Mouse (Mus musculus): ENCODE measurements around the gene Bpnt1. TPM values are rescaled to one million over a fixed set of nuclear protein-coding genes. Genes with fewer than 3 reads are reported as not detected.
"Not testable (repeated sequence)": the region's sequence is repeated elsewhere in the genome, so short reads cannot be mapped to it uniquely, and the experiment has no call there.

Bpnt1 gene
- 10 to 100 TPM; 73.6 to 79.0 TPM for total RNA-seq (2021)
- long read RNA-seq, transcript Bpnt1-205 (10 exons, 1,226 nt), result major isoform, 25 of 55 reads
- long read RNA-seq, transcript Bpnt1-201 (9 exons, 2,200 nt), result minor isoform, 18 of 55 reads
- long read RNA-seq, partial matches to known transcripts, result 2 of 55 reads
- long read RNA-seq, other reads (novel, unspliced or antisense), result 8 of 55 reads

- peak; percentile 85 to 91 for DNase-seq (ENCODE audit: low spot score in 2 of 2)
Observed at GRCm38 (mm10) chr1:185331983-185332430, at the start of gene Bpnt1. Gene Bpnt1, plus strand, starts transcription at chr1:185332149.

DNA sequence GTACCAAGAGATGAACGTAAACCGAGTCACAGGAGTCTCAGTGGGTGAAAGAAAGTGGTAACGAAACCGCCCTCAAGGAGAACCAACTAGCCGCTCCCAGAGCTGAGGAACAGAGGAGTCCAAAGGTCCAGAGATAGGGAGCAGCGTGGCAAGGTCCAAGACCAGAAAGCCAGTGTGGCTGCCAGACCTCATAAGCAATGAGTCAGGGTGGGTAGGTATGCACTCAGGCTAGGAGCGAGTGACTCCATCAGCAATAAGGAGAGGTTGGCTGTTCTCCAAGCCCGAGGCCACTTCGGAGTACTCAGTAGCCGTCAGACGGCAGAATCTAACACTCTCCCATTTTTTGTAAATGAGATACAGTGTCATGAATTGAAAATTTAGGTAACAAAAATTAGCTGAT is 49.1 kb upstream of the Bpnt1 start:
- DNase-seq (ENCODE audit: low spot score in 2 of 2), result no peak

DNA sequence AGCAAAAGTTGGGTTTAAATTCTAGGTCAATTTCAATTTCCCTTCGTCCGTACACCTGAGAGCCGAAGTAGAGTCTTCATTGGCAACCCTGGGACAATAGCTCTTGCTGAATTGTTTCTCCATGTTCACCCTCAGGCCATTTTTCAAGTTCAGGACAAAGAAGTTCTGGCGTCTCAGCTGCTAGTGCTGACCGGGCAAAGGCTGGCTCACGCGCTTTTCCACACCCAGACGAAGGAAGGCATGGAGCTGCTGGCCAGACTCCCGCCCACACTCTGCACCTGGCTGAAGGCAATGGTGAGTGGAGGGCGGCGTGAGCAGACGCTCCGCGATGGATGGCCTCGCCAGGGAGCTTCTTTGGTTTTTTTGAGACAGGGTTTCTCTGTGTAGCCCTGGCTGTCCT is 48.7 kb upstream of the Bpnt1 start:
- DNase-seq (ENCODE audit: low spot score in 2 of 2), result no peak

GRCm38 (mm10) chr1:185284740-185285139 is 47.2 kb upstream of the Bpnt1 start:
- DNase-seq (ENCODE audit: low spot score in 2 of 2), result peak in 1 of 2 experiments; percentile 71

DNA sequence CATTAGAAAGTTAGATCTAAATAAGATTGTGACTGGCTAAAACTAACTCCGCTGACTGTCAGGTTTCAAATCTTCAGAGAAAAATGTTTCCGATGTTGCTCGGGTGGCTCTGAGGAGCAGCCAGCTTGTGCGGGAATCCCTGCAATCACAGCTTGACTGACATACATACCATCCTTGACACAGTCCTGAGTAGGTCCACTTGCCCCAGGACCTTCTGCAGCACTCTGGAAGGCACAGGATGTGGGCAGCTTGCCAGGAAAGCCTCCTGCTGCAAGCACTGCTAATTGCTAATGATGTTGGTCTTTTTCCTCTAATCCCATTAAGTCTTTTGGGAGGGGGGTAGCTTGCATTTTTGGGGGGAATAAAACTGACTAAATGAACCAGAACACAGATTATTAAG is 46.8 kb upstream of the Bpnt1 start:
- peak in 1 of 2 experiments; percentile 38 for DNase-seq (ENCODE audit: low spot score in 2 of 2)

DNA sequence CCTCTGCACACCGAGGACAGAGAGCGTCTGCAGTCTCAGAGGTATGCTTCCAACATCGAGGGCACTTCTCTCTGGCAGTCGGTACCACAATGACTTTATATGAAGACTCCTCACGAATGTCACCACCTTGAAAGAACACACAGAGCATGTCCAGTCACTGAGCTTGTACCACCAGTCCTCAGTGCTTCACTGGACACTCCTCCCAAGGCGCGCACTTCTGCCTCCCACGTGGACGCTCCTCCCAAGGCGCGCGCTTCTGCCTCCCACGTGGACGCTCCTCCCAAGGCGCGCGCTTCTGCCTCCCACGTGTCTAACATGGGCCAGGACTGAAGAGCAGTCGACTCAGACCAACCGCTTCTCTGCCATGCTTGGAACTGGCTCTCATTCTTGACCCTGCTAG is 44.9 kb upstream of the Bpnt1 start:
- no peak for DNase-seq (ENCODE audit: low spot score in 2 of 2)

DNA sequence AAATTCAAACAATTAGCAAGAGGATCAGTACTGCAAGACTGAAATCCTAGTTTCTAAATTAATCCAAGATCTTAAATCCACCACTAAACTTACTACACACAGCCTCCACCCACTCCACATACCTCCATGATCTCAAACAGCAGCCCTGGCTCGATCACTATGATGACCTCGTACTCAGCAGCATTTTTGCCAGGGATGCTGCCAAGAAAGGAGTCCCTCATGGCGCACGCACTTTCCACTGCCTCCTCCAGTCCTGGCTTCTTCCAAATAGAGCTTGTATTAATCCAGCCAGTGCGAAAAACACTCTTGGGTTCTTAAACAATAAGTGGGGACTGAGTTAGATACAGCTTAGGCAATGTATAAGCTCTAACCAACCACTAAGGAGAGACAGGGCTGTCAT is 42.7 kb upstream of the Bpnt1 start:
- no peak for DNase-seq (ENCODE audit: low spot score in 2 of 2)

- no peak for DNase-seq (ENCODE audit: low spot score in 2 of 2)
Observed at GRCm38 (mm10) chr1:185291336-185291735, 40.6 kb upstream of the Bpnt1 start.

GRCm38 (mm10) chr1:185292646-185293360 is 39.1 kb upstream of the Bpnt1 start:
- DNase-seq (ENCODE audit: low spot score in 2 of 2), result no peak

DNA sequence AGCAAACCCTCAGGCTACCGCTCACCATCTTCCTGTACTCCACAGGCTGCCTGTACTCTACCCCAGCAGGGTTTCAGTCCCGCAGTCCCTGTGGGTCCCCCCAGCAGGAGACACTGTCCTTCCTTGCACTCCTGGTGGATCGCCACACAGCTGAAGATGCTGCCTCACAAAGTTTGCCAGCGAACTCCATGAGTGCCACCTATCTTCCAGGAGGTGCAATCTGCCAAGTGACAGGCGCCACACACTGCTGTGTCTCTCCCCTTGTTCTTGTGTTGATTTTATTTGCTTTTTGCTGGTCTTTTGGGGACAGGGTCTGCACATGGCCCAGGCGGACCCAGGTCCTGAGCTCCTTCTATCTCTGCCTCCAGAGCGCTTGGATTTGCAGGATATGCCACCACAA is 35.1 kb upstream of the Bpnt1 start:
- no peak for DNase-seq (ENCODE audit: low spot score in 2 of 2)

DNA sequence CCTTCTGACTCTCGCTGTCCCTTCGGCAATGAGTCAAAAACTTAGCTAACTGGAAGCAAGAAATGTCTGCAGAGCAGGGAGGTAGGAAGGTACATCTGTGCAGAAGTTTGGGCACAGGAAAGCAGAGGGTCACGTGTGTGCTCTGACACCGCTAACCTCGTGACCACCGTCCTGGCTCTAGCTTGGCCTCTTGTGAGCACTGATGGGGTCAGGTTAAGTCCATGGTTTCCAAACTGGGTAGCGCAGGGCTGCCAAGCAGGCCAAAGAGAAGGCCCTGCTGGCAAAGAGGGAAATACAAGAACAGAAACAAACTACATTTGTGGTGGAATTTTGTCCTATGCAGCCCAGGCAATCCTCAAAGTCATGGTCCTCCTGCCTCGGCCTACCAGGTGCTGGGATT is 33.5 kb upstream of the Bpnt1 start:
- no peak for DNase-seq (ENCODE audit: low spot score in 2 of 2)

DNA sequence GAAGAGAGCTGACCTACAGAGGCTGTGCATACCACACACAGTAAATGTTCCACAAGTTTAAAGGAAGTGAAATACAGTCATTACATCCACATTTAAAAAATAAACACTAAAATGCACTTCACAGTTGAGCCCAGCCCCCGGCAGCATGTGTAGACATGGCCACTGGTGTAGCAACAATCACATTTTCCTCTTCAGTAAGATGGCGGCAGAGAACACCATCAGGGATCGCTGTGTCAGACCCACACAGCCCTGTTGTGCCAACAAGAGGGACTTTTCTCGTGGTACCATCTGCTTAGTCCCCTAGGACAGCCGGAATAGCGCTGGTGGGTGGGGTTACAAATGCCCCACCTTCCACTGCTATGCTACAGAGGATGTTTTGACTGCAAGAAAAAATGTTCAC is 29.1 kb upstream of the Bpnt1 start:
- DNase-seq (ENCODE audit: low spot score in 2 of 2), result no peak

GRCm38 (mm10) chr1:185306836-185307235 is 25.1 kb upstream of the Bpnt1 start:
- no peak for DNase-seq (ENCODE audit: low spot score in 2 of 2)

DNA sequence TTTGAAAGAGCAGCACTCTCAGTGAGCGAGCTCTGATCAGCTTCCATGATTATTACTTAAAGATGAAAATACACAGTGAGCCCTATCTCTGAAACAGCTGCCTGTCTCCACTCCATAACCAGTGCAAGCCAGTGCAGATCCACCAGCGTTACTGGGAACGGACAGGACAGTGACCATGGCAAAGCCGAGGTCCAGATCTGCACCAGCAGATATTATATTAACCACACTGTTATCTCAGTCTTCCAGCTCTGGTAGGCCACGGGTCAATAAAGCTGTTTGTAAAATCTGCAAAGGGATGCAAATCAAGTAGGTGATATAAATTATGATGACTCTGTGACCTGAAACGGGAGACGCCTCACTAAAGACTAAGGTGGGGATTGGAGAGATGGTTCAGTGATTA is 24.3 kb upstream of the Bpnt1 start:
- DNase-seq (ENCODE audit: low spot score in 2 of 2), result no peak

DNA sequence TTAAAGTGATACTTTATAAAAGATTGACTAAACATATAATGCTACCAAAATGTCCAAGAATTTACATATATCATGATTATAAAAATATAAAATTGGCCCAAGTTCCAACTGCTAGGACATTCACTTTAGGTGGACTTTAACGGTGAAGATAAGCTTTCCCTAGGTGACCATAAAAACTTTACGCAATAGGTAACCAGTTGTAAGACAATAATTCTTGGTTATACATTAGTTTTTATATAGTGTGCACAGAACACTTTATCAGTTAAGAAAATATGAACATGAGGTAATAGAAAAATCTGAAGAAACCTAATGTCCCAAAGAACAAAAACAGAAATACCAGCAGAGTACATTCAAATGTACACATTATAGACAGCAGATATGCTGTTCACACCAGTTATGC is 23.6 kb upstream of the Bpnt1 start:
- no peak for DNase-seq (ENCODE audit: low spot score in 2 of 2)

- DNase-seq (ENCODE audit: low spot score in 2 of 2), result no peak
Observed at GRCm38 (mm10) chr1:185308908-185309307, 23.0 kb upstream of the Bpnt1 start.

- no peak for DNase-seq (ENCODE audit: low spot score in 2 of 2)
Observed at GRCm38 (mm10) chr1:185311949-185312348, 20.0 kb upstream of the Bpnt1 start.

DNA sequence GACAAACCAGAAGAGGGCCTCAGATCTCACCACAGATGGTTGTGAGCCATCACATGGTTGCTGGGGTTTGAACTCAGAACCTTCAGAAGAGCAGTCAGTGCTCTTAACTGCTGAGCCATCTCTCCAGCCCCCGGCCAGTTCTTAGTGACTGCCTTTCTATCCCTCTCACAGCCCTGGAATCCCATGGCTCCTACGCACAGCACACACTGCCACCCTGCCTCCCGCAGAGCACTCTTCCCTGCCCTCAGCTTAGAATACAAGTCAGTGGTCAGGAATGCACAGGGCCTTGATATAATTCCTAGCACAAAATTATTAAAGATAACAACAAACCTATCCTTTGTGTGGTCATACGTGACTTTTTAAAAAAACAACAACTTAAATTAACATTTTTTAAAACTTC is 17.4 kb upstream of the Bpnt1 start:
- no peak for DNase-seq (ENCODE audit: low spot score in 2 of 2)

DNA sequence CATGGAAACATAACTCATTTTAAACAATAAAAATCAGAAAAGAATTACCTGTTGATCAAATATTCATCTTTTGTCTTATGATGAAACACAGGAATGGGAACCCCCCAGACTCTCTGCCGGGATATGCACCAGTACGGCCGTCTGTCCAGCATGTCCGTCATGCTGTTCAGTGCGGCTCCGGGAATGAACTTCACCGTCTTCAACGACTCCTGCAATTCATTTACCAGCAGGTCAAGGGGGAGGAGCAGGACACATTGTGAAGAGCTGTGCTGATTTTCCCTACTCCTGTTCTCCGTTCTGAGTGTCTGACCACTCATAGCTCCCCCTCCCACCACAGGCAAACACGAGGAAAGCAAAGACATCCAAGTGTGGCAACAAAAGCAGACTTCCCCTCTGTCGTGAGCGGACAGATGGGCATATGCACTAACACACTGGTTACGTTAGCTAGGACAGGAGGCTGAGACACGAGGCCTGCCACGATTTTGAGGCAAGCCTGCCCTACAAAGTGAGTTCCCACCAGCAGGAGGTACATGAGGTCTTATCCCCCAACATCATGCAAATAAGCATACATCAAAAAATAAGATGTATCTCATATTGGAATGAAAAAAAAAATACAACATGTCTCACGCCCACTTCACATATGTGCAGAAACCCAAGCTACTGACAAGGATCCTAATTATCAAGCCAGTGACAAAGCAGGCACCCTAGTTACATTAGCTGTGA is 15.9 kb upstream of the Bpnt1 start:
- peak; percentile 35 to 85 for DNase-seq (ENCODE audit: low spot score in 2 of 2)

DNA sequence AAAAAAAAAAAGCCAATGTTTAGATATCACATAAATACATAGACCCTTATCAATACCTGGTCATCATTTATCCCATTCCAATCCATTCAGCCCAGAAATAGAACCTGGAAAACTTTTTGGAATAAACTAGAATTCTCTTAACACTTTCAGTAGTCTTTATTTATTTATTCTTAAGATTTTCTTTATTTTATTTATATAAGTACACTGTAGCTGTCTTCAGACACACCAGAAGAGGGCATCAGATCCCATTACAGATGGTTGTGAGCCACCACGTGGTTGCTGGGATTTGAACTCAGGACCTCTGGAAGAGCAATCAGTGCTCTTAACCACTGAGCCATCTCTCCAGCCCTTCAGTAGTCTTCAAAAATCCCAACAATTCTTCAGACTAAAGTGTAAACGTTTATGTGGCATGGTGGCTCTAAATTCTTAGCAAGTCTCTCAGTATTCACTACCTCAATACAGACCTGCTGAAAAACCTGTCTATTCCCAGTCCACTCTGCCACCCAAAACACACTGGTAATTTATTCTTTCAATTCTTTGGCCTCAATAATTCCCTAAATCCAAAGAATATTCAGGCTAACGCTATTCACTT is 4.1 kb upstream of the Bpnt1 start:
- DNase-seq (ENCODE audit: low spot score in 2 of 2), result not testable (repeated sequence)

GRCm38 (mm10) chr1:185328721-185329610 is 3.0 kb upstream of the Bpnt1 start, which contains the start of gene Iars2:
Gene Iars2, minus strand, starts transcription at chr1:185329396.
- DNase-seq (ENCODE audit: low spot score in 2 of 2), result peak; percentile 83 to 90

All from layer of hippocampus, adult 18-20 months (tissue).